Mouse (Mus musculus): Measurements from ENCODE around the gene Dennd1a. TPM values are rescaled to one million over a fixed set of nuclear protein-coding genes. Genes with fewer than 3 reads are reported as not detected.

Gene Dennd1a
- polyA plus RNA-seq, 1 experiment, result 11.9 TPM

DNA sequence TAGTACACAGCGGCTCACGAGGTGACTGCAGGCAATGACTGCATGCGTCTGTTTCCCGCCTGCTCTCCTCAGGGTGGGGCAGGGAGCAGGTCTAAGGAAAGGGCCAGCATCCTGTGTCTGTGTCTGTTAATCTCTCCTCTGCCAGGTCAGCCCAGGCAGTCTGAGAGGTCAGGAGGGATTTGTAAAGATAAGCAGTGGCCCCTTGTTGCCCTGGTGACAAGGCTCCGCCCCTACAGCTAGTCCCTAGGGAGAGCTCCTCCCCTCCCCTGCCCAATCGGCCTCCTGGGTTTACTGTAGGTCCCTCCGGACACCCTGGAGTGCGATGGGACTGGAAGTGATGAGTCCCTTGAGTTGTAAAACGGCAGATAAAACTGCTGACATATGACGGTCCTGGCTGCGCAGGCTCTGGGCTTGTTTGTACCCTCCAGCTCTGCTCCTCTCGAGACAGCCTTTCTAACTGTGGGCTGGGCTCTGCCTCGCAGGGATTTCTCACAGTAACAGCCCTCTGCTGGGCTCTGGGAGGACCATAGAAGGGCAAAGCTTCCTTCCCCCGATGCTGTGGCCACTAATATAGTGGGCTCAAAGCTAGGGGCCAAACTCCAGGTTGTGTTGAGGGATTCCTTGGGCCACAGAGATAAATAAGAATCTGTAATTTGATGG is 506.8 kb downstream of the Dennd1a start:
- no peak overlapping the region for H3K9ac ChIP-seq (ENCODE audit: low read depth, poor library complexity, severe bottlenecking)
- no peaks in the 10 kb centered on the region for H3K27me3 ChIP-seq (ENCODE audit: control insufficient read depth, insufficient read depth, low read length, poor library complexity, severe bottlenecking)
- no peaks in the 10 kb centered on the region for H3K36me3 ChIP-seq (ENCODE audit: control insufficient read depth, insufficient read depth, low read length, poor library complexity, severe bottlenecking)
- no peak overlapping the region for H3K27ac ChIP-seq (ENCODE audit: insufficient read depth, low read length)
- H3K9me3 ChIP-seq (replicated peaks; ENCODE audit: control insufficient read depth, insufficient read depth, low read length, poor library complexity, severe bottlenecking), result no peaks in the 10 kb centered on the region
- peaks cover 3% of the 10 kb centered on the region for H3K4me1 ChIP-seq (ENCODE audit: control insufficient read depth, insufficient read depth, low read length)
- H3K4me3 ChIP-seq (ENCODE audit: low read depth, low read length), result peak overlapping the region; percentile 9; the same call in 1 of the 2 replicates
- TF ChIP-seq EP300 (IDR thresholded peaks at IDR 0.05; ENCODE audit: insufficient read depth, low read depth, low read length), result no peak
- no peak for TF ChIP-seq POLR2A (IDR thresholded peaks at IDR 0.05; ENCODE audit: insufficient read depth, low read length)
- no peak for TF ChIP-seq CTCF (IDR thresholded peaks at IDR 0.05; ENCODE audit: low read depth, low read length)

DNA sequence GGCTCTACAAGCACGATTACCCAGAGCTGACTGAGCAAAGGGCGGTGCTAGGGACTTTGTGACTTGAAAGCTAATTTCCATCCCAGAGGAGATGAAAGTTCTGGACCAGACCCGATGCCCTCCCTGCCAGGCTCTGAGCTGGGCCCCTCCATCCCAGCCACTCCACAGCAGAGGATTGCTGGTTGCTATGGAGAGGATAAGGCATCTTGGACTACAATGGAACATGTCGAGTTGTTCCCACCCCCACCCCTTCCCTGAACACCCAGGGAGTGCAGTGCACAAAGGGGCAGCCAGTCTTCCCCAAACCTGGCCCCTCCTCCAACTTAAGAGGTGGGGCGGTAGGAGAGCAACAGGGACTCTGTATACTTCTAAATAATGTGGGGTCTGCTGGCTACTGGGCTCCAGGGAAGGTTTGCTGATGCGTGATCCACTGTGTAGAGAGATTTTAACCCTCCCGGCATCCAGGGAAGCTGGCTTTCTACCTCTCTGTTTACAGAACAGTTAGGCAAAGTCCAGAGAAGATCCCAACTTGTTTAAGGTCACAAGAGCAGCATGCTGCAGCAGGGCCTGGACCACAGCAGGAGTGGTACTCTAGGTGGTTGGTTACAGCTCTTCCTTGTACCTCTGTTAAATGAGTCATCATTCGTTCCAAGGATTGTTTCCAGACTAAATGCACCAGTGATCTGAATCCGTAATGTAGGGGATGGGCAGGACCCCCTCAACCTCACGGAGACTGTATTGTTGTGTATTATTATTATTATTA is 509.1 kb downstream of the Dennd1a start:
- no peaks in the 10 kb centered on the region for H3K27me3 ChIP-seq (ENCODE audit: control insufficient read depth, insufficient read depth, low read length, poor library complexity, severe bottlenecking)
- TF ChIP-seq POLR2A (IDR thresholded peaks at IDR 0.05; ENCODE audit: insufficient read depth, low read length), result no peak
- TF ChIP-seq CTCF (IDR thresholded peaks at IDR 0.05; ENCODE audit: low read depth, low read length), result no peak
- no peak for TF ChIP-seq EP300 (IDR thresholded peaks at IDR 0.05; ENCODE audit: insufficient read depth, low read depth, low read length)
- H3K27ac ChIP-seq (ENCODE audit: insufficient read depth, low read length), result no peak overlapping the region
- H3K9me3 ChIP-seq (replicated peaks; ENCODE audit: control insufficient read depth, insufficient read depth, low read length, poor library complexity, severe bottlenecking), result no peaks in the 10 kb centered on the region
- H3K4me1 ChIP-seq (ENCODE audit: control insufficient read depth, insufficient read depth, low read length), result peaks cover 5% of the 10 kb centered on the region
- H3K36me3 ChIP-seq (ENCODE audit: control insufficient read depth, insufficient read depth, low read length, poor library complexity, severe bottlenecking), result no peaks in the 10 kb centered on the region
- H3K4me3 ChIP-seq (ENCODE audit: low read depth, low read length), result no peak overlapping the region
- H3K9ac ChIP-seq (ENCODE audit: low read depth, poor library complexity, severe bottlenecking), result no peak overlapping the region

DNA sequence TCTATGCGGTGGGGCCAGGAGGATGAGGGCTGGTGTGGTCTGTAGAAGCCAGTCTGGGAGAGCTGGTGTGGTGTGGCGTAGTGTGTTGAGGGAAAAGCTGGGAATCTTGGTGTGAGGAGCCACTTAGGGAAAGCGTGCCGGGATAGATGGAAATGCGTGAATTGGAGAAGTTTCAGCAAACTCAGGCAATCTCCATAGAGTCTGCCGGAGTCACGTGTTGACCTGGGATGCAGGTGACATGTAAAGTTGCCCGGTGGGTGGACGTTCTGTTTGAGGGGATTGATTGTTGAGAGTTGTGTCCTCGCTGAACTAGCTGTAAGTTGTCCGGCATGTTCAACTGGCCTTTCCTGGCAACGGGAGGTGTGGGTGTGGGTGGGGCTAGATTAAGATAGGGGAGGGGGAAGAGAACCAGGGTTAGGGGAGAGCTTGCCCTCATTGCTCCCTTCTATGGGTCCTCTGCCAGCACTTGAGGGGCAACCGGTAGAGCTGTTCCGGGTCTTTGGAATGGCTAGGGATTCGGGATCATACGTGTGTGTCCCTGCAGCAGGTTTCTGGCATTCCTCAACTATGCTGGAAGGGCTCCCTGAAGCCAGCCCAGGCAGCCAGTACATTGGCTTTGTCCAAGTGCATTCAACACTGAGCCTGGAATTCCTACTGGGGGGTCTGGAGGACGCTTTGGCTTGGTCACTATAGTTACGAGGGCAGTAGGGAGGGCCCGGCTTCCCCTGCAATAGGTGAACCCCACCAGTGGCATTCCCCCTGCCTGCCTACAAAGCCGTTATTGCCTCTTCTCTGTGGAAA is 510.4 kb downstream of the Dennd1a start:
- no peak overlapping the region for H3K27ac ChIP-seq (ENCODE audit: insufficient read depth, low read length)
- H3K9me3 ChIP-seq (replicated peaks; ENCODE audit: control insufficient read depth, insufficient read depth, low read length, poor library complexity, severe bottlenecking), result no peaks in the 10 kb centered on the region
- H3K36me3 ChIP-seq (ENCODE audit: control insufficient read depth, insufficient read depth, low read length, poor library complexity, severe bottlenecking), result no peaks in the 10 kb centered on the region
- peak overlapping the region; percentile 53 for H3K4me3 ChIP-seq (ENCODE audit: low read depth, low read length)
- H3K4me1 ChIP-seq (ENCODE audit: control insufficient read depth, insufficient read depth, low read length), result peaks cover 5% of the 10 kb centered on the region
- TF ChIP-seq CTCF (IDR thresholded peaks at IDR 0.05; ENCODE audit: low read depth, low read length) (no peak), EP300 (IDR thresholded peaks at IDR 0.05; ENCODE audit: insufficient read depth, low read depth, low read length) (no peak), POLR2A (IDR thresholded peaks at IDR 0.05; ENCODE audit: insufficient read depth, low read length) (no peak)
- H3K9ac ChIP-seq (ENCODE audit: low read depth, poor library complexity, severe bottlenecking), result no peak overlapping the region
- H3K27me3 ChIP-seq (ENCODE audit: control insufficient read depth, insufficient read depth, low read length, poor library complexity, severe bottlenecking), result no peaks in the 10 kb centered on the region

DNA sequence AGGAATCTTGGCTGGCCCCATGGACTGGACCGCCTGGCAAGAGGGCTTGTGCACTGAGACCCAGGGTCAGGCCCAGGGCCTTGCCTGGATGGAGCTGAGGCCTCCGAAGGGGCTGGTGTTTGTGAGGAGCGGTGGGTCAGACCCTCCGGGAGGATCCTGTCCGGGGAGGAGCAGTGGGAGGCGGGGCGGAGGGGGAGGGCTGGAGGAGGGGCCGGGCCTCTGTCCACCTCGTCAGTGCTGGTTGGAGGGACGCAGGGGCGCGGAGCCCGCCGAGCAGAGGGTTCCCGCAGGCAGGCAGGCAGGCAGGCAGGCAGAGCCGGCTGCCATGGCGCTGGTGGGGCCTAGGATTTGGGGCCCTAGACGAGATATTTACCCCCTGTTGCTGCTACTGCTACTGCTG is 511.2 kb downstream of the Dennd1a start, which contains the start of gene Crb2:
Gene Crb2, plus strand, starts transcription at position 234 of the 400 bp plus-strand sequence.
- Histone ChIP-seq H3K27me3 (ENCODE audit: control insufficient read depth, insufficient read depth, low read length, poor library complexity, severe bottlenecking) (no peaks in the 10 kb centered on the region), H3K9ac (ENCODE audit: low read depth, poor library complexity, severe bottlenecking) (0 out of 2 replicates have a peak within 1 kb of the TSS, but pooled peaks have one; percentile 6), H3K9me3 (replicated peaks; ENCODE audit: control insufficient read depth, insufficient read depth, low read length, poor library complexity, severe bottlenecking) (no peaks in the 10 kb centered on the region), H3K4me1 (ENCODE audit: control insufficient read depth, insufficient read depth, low read length) (peaks cover 5% of the 10 kb centered on the region), H3K27ac (ENCODE audit: insufficient read depth, low read length) (no peak within 1 kb of the TSS), H3K36me3 (ENCODE audit: control insufficient read depth, insufficient read depth, low read length, poor library complexity, severe bottlenecking) (no peaks in the 10 kb centered on the region), H3K4me3 (ENCODE audit: low read depth, low read length) (peak within 1 kb of the TSS; percentile 53)
- TF ChIP-seq POLR2A (IDR thresholded peaks at IDR 0.05; ENCODE audit: insufficient read depth, low read length), result no peak
- TF ChIP-seq CTCF (IDR thresholded peaks at IDR 0.05; ENCODE audit: low read depth, low read length), result no peak
- no peak for TF ChIP-seq EP300 (IDR thresholded peaks at IDR 0.05; ENCODE audit: insufficient read depth, low read depth, low read length)

DNA sequence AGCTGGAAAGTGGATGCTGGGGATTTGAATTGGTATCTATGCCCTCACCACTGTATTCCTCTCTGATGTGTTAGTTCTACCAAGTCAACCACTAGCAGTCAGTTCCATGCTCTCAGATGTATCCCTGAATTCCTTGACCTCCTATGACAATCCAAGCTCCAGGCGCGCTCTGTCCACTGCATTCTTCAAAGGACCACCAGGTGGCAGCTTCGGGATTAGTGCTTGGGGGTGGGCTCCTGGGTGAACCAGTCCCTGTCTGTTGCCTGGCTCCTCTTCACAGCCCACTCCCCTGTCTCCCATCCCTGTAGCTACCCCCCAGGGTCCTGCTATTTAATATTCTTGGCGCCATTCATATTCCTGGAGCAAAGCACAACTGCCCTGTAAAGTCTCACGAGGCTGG is 512.6 kb downstream of the Dennd1a start:
- Histone ChIP-seq H3K4me3 (ENCODE audit: low read depth, low read length) (no peak overlapping the region), H3K27ac (ENCODE audit: insufficient read depth, low read length) (no peak overlapping the region), H3K9me3 (replicated peaks; ENCODE audit: control insufficient read depth, insufficient read depth, low read length, poor library complexity, severe bottlenecking) (no peaks in the 10 kb centered on the region), H3K4me1 (ENCODE audit: control insufficient read depth, insufficient read depth, low read length) (peaks cover 3% of the 10 kb centered on the region), H3K36me3 (ENCODE audit: control insufficient read depth, insufficient read depth, low read length, poor library complexity, severe bottlenecking) (no peaks in the 10 kb centered on the region), H3K27me3 (ENCODE audit: control insufficient read depth, insufficient read depth, low read length, poor library complexity, severe bottlenecking) (no peaks in the 10 kb centered on the region), H3K9ac (ENCODE audit: low read depth, poor library complexity, severe bottlenecking) (no peak overlapping the region)
- TF ChIP-seq EP300 (IDR thresholded peaks at IDR 0.05; ENCODE audit: insufficient read depth, low read depth, low read length) (no peak), CTCF (IDR thresholded peaks at IDR 0.05; ENCODE audit: low read depth, low read length) (peak; percentile 80)

All from ES-Bruce4 (cell line).